Mouse (Mus musculus): ENCODE measurements at regions not wholly inside any gene's neighbourhood (a gene's known extent, or its start where the extent isn't known, plus 50 kb on each side); places are given as distances from the start of the nearest gene placed in this dataset.
A peak's percentile ranks its signal among the peaks of the same experiment; 100 is the strongest.

GRCm38 (mm10) chr7:37226423-37226822 is 528.5 kb downstream of the Tshz3 start:
- Histone ChIP-seq H3K4me3 (no peak overlapping the region), H3K27ac (no peak overlapping the region)
- DNase-seq = no peak
- TF ChIP-seq CTCF (IDR thresholded peaks at IDR 0.05) = no peak
- intact Hi-C loops (cut with DNase I) = no loop called here

- TF ChIP-seq CTCF (IDR thresholded peaks at IDR 0.05) = no peak
- intact Hi-C loops (cut with DNase I) = no loop called here
- no peak overlapping the region for H3K4me3 ChIP-seq
- no peak overlapping the region for H3K27ac ChIP-seq
- DNase-seq = no peak
These were observed 532.9 kb downstream of the Tshz3 start for GRCm38 (mm10) chr7:37230641-37231347.

- Histone ChIP-seq H3K4me3 (no peak overlapping the region), H3K27ac (no peak overlapping the region)
- no peak for TF ChIP-seq CTCF (IDR thresholded peaks at IDR 0.05)
- no peak for DNase-seq
- intact Hi-C loops (cut with DNase I) = no loop called here
These were observed 532.6 kb downstream of the Zfp536 start for GRCm38 (mm10) chr7:37240832-37241231.

GRCm38 (mm10) chr7:37241781-37242180 is 531.7 kb downstream of the Zfp536 start:
- DNase-seq = no peak
- H3K4me3 ChIP-seq = no peak overlapping the region
- TF ChIP-seq CTCF (IDR thresholded peaks at IDR 0.05) = no peak
- intact Hi-C loops (cut with DNase I) = no loop called here
- no peak overlapping the region for H3K27ac ChIP-seq

GRCm38 (mm10) chr7:37242476-37242875 is 531.0 kb downstream of the Zfp536 start:
- no peak overlapping the region for H3K4me3 ChIP-seq
- intact Hi-C loops (cut with DNase I) = no loop called here
- no peak for TF ChIP-seq CTCF (IDR thresholded peaks at IDR 0.05)
- DNase-seq = no peak
- H3K27ac ChIP-seq = no peak overlapping the region

- no peak for DNase-seq
- TF ChIP-seq CTCF (IDR thresholded peaks at IDR 0.05) = no peak
- Histone ChIP-seq H3K27ac (no peak overlapping the region), H3K4me3 (no peak overlapping the region)
- intact Hi-C loops (cut with DNase I) = no loop called here
These were observed 527.3 kb downstream of the Zfp536 start for GRCm38 (mm10) chr7:37246156-37246555.

- DNase-seq = peak; percentile 64
- intact Hi-C loops (cut with DNase I) = no loop called here
- Histone ChIP-seq H3K4me3 (no peak overlapping the region), H3K27ac (no peak overlapping the region)
- TF ChIP-seq CTCF (IDR thresholded peaks at IDR 0.05) = no peak
These were observed 519.0 kb downstream of the Zfp536 start for GRCm38 (mm10) chr7:37254431-37254830.

- H3K4me3 ChIP-seq = no peak overlapping the region
- no peak overlapping the region for H3K27ac ChIP-seq
- TF ChIP-seq CTCF (IDR thresholded peaks at IDR 0.05) = no peak
- DNase-seq = no peak
- intact Hi-C loops (cut with DNase I) = no loop called here
These were observed 517.6 kb downstream of the Zfp536 start for GRCm38 (mm10) chr7:37255840-37256239.

GRCm38 (mm10) chr7:37259293-37259692 is 514.1 kb downstream of the Zfp536 start:
- intact Hi-C loops (cut with DNase I) = no loop called here
- DNase-seq = no peak
- TF ChIP-seq CTCF (IDR thresholded peaks at IDR 0.05) = peak; percentile 24; the same call in 1 of the 2 replicates
- Histone ChIP-seq H3K4me3 (no peak overlapping the region), H3K27ac (no peak overlapping the region)

- Histone ChIP-seq H3K4me3 (no peak overlapping the region), H3K27ac (no peak overlapping the region)
- DNase-seq = no peak
- no peak for TF ChIP-seq CTCF (IDR thresholded peaks at IDR 0.05)
- intact Hi-C loops (cut with DNase I) = no loop called here
These were observed 510.6 kb downstream of the Zfp536 start for GRCm38 (mm10) chr7:37262846-37263245.

- Histone ChIP-seq H3K4me3 (no peak overlapping the region), H3K27ac (no peak overlapping the region)
- peak; percentile 38 for TF ChIP-seq CTCF (IDR thresholded peaks at IDR 0.05)
- intact Hi-C loops (cut with DNase I) = no loop called here
- DNase-seq = no peak
These were observed 506.0 kb downstream of the Zfp536 start for GRCm38 (mm10) chr7:37267404-37267803.

- Histone ChIP-seq H3K4me3 (no peak overlapping the region), H3K27ac (no peak overlapping the region)
- intact Hi-C loops (cut with DNase I) = no loop called here
- no peak for TF ChIP-seq CTCF (IDR thresholded peaks at IDR 0.05)
- DNase-seq = no peak
These were observed 502.6 kb downstream of the Zfp536 start for GRCm38 (mm10) chr7:37270841-37271240.

GRCm38 (mm10) chr7:37290018-37290417 is 483.4 kb downstream of the Zfp536 start:
- TF ChIP-seq CTCF (IDR thresholded peaks at IDR 0.05) = no peak
- H3K4me3 ChIP-seq = no peak overlapping the region
- H3K27ac ChIP-seq = no peak overlapping the region
- peak; percentile 63 for DNase-seq
- intact Hi-C loops (cut with DNase I) = no loop called here

- Histone ChIP-seq H3K4me3 (no peak overlapping the region), H3K27ac (no peak overlapping the region)
- intact Hi-C loops (cut with DNase I) = no loop called here
- no peak for TF ChIP-seq CTCF (IDR thresholded peaks at IDR 0.05)
- DNase-seq = peak; percentile 25
These were observed 482.9 kb downstream of the Zfp536 start for GRCm38 (mm10) chr7:37290493-37291045.

Measured in gastrocnemius, adult 2 months (tissue).